Mouse (Mus musculus) layer of hippocampus, adult 8-10 months (tissue): ENCODE measurements around the gene Plekhm1. TPM values are rescaled to one million over a fixed set of nuclear protein-coding genes. Genes with fewer than 3 reads are reported as not detected.

Experiments used
- DNase-seq, 2 experiments: peaks; one replicate each; pipeline ENCODE4 v3.0.0; 2022; ENCODE audit warnings: low spot score in 2 of 2
- total RNA-seq, 4 experiments: library from RNA; stranded (reverse); gene quantifications; 2 replicates each; pipeline ENCODE4 v1.2.4; 2022

Gene Plekhm1
- total RNA-seq, 4 experiments from 2014 or later: 17.9 to 23.4 (median 20.4) TPM

DNA sequence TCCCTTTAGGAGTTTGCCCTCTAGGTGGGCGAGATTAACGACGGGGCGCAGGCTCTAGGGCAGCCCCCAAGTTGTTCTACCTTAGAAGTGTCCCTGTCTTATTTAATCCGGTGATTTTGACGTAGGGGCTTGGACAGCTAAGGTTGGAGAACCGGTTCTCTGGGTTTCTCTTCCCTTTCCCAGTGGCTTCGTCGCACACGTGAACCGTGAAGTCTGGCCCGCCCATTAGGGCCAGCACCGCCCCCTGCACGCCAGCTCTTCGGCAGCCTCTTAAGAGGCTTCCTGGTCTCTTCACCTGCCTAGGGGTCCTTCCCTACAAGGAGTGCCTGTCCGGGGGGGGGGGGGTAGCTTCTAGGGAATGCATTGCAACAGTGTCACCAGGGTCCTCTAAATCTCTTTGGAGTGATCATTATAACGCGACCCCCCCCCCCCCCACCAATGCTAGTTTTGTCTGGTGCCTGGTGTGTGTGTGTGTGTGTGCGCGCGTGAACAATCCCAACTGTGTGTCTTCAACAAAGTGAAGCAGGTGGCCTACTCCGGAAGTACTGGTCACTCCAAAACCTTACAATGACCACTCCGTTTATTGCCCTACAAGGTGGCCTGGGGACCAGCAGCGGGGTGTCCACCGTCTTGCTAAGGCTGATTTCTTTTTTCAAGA, 51.0 kb downstream of the Plekhm1 start:
- DNase-seq: no peak

GRCm38 (mm10) chr11:103360661-103361081, 51.8 kb downstream of the Plekhm1 start:
- DNase-seq: no peak

GRCm38 (mm10) chr11:103359841-103360641, 52.4 kb downstream of the Plekhm1 start:
- peak in 1 of 2 experiments; percentile 83 for DNase-seq

DNA sequence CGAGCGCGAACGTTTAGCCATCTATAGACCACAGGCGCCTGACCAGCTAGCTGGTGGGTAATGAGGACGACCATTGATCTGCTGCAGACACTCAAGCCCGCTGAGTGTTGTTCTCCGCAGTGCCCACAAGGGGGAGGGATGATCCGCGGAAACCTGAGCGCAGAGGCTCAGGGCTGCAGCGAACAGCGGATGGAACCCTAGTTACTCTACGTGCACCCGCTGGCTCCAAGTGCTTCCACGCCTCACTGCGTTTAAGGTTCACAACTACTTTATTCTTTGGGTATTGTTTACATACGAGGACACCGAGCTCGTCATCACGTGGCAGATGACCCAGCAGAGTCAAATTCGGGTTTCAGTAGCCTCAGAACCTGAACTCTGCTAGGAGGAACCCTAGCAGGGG, 53.4 kb downstream of the Plekhm1 start:
- DNase-seq: peak in 1 of 2 experiments; percentile 62

GRCm38 (mm10) chr11:103358316-103358715, 54.2 kb downstream of the Plekhm1 start:
- no peak for DNase-seq

- DNase-seq: no peak
Observed at GRCm38 (mm10) chr11:103357710-103358109, 54.8 kb downstream of the Plekhm1 start.

DNA sequence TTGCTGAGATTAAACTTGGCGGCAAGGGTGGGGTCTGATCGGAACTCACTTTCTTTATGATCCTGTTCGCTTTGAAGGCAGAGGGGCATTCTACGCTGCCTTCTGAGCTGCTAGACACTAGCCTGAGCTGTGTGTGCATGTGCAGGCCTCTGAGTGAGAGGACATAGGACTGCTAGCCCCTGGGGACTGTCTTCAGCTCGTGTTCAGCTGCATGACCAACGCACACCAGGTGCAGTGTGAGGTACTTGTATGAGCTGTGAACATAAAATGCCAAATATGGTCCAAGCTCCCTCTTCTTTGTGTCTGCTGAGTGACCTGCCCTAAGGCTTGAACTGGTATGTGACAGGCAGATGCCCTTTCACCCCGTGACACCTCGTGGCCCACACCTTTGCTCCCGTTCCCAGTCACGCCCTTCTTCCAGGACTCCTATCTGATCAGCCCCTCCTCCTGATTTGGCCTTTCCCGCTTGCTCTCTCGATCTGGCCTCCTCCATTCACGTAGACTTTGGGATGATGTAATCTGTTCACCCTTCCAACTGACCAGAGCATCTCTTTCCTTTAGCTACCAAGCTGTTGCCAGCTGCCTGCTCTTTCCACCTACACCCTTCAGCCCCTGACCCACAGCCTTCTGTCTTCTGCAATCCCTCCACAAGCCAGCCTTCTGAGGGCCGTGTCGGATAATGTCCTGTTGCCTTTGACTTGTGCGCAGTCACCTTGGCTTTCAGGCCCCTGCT, 55.4 kb downstream of the Plekhm1 start:
- no peak for DNase-seq

- no peak for DNase-seq
Observed at GRCm38 (mm10) chr11:103356032-103356571, 56.4 kb downstream of the Plekhm1 start.

DNA sequence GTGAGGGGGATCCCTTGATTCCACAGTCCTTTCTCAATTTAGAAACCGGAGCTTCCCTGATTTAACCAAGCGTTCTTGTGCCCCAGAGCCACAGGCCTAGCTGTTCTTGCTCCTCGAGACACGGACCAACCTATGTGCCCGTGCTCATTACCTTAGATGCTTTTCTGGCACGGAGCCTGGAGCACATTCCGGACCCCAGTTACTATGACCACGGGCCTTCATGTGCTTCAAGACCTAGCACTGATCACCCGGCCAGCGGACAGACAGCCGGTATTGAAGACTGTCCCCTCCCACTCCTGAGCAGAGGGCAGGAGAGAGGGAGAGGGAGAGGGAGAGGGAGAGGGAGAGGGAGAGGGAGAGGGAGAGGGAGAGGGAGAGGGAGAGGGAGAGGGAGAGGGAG, 57.2 kb downstream of the Plekhm1 start:
- no peak for DNase-seq

- DNase-seq: no peak
Observed at GRCm38 (mm10) chr11:103354033-103354432, 58.5 kb downstream of the Plekhm1 start.

- no peak for DNase-seq
Observed at GRCm38 (mm10) chr11:103352239-103352814, 60.2 kb downstream of the Plekhm1 start.

DNA sequence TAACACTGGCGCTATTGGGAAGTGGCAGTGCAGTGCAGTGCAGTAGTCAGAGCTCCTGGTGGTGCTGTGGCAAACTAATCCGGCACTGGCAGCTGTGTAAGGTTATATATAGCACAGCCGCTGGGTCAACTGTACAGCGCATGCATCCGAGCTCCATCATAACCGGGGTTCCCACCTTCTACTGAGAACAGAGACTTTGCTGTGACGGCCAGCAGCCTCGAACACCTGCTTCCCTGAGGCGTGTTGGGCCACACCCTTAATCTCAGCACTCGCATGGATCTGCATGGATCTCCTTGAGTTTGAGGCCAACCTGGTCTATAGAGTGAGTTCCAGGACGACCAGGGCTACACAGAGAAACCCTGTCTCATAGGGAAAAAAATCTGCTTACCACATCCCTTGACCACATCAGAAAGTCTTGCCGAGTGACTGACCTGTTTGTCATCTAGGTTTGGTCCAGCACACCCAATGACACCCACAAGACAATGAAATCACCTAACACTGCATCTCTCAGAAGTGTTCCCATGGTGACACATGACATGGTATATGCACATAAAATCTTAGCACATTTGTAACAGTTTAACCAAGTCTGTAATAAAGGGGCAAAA, 61.7 kb downstream of the Plekhm1 start:
- DNase-seq: no peak

- no peak for DNase-seq
Observed at GRCm38 (mm10) chr11:103349699-103350098, 62.8 kb downstream of the Plekhm1 start.

DNA sequence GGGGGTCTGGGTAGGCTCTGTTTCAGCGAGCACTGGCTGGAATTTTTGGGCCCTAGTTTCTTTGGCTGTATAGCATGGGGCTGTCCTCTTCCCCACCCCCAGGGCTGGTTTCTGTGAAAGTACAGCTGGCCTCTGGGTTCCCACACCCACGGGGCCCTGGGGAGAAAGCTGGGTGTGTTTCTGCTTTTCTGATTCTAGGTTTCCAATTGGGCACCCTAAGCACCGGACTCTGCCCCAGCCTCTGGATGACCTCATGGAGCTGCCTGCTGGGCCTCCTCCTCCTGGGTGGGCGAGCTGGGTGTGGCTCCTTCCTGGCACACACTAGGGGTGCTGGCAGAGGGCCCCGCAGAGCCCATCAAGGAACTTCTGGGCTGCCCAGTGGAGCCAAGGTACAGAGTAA, 65.8 kb downstream of the Plekhm1 start:
- DNase-seq: no peak

- no peak for DNase-seq
Observed at GRCm38 (mm10) chr11:103346236-103346635, 66.3 kb downstream of the Plekhm1 start.

- DNase-seq: no peak
Observed at GRCm38 (mm10) chr11:103345408-103346091, 66.9 kb downstream of the Plekhm1 start.

GRCm38 (mm10) chr11:103344494-103345332, 67.8 kb downstream of the Plekhm1 start:
- no peak for DNase-seq

- DNase-seq: no peak
Observed at GRCm38 (mm10) chr11:103343881-103344280, 68.6 kb downstream of the Plekhm1 start.

DNA sequence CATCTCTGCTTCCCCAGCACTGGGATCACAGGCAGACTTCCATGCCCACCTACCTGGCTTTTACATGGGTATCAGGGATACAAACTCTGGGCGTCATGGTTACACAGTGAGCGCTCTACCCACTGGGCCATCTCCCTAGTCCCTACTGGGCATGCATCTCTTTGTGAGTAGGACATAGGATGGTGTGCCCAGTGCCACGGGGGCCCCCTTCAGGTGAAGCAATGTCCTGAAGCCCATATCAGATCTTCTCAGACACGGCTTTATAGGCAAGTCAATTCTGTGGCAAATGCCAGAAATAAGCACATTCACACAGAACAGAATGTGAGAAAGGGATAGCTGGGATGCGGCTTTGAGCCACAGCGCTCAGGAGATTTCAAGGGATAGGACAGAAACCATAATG, 69.4 kb downstream of the Plekhm1 start:
- DNase-seq: no peak

- no peak for DNase-seq
Observed at GRCm38 (mm10) chr11:103340677-103341076, 71.8 kb downstream of the Plekhm1 start.
